ENCODE assay signal across 27 mouse cellular contexts in the genomic region with DNA sequence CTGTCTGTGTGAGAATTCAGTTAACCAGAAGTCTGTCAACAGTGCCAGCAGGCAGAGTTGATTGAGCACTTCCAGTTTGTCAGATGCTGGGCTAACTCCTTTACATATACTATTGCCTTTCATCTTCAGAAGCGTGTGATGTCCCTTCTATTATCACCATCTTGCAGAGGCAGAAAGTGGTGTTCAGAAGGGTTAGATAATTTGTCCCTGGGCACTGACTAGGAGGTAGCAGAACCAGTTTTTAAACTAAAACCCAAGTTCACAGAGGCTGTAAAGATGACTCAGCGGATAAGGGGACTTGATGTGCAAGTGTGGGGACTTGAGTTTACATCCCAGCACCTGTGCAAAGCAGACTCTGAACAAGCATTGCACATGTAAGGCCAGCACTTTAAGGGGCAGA. TPM values are rescaled to one million over a fixed set of nuclear protein-coding genes. Genes with fewer than 3 reads are reported as not detected.
DNase-seq lines count a peak whose midpoint lies in the region; ATAC-seq and TF ChIP-seq lines count a peak whose summit lies in the region.
"Had no signal": no experiment of that assay in that cellular context is flagged by ENCODE, and none has a peak within 500 bp of the region (broad histone marks: within the 10 kb centered on the region; RNA-seq: fewer than 3 reads in every experiment).

No protein-coding gene starts in this region.

- H3K4me1 ChIP-seq in MEL (ENCODE audit: control insufficient read depth in 1 of 2, insufficient read depth in 2 of 2, low read length in 2 of 2) = peaks cover 5 to 10% of the 10 kb centered on the region in 2 experiments; a peak in 3 of 4 replicates
- H3K4me1 ChIP-seq in liver, embryonic 16.5 days (ENCODE audit: control insufficient read depth, low read depth, low read length) = no peaks in the 10 kb centered on the region
- no peaks in the 10 kb centered on the region for H3K4me1 ChIP-seq in midbrain, embryonic 15.5 days
- H3K4me1 ChIP-seq: embryonic facial prominence, embryonic 10.5 days; forebrain, embryonic 15.5 days; heart, embryonic 15.5 days; hindbrain, embryonic 10.5 days had no signal

- TF ChIP-seq RAD21 in MEL (IDR thresholded peaks at IDR 0.05; ENCODE audit: low read depth, low read length) = no peak

- H3K4me2 ChIP-seq in liver, embryonic 16.5 days (ENCODE audit: low read depth, low read length) = no peak overlapping the region
- H3K4me2 ChIP-seq in midbrain, embryonic 15.5 days = no peak overlapping the region
- H3K4me2 ChIP-seq: forebrain, embryonic 15.5 days; heart, embryonic 11.5 days; heart, embryonic 15.5 days; hindbrain, embryonic 14.5 days had no signal

- no peak for TF ChIP-seq POLR2A in MEL (IDR thresholded peaks at IDR 0.05; ENCODE audit: control insufficient read depth in 1 of 2, insufficient read depth in 1 of 2, low read depth in 1 of 2, low read length in 2 of 2, poor library complexity in 1 of 2)

- 50% methylated on average over 2 of the region's 2 CpGs for WGBS in liver, embryonic 16.5 days (ENCODE audit: insufficient replicate concordance)
- WGBS in midbrain, embryonic 15.5 days = 82% methylated on average over 2 of the region's 2 CpGs

- peak; percentile 78 for DNase-seq in MEL (ENCODE audit: low read depth, low spot score)
- DNase-seq in c-Kit-positive CD71-positive TER-119-negative erythroid progenitor cells, embryonic 14.5 days (ENCODE audit: low read depth) = peak; percentile 25
- no peak for DNase-seq in kidney, adult 11 months
- DNase-seq: adrenal gland, adult 8-10 months; adrenal gland, postnatal 36 days; cerebellum, adult 11-12 months; cerebellum, adult 9-10 months; cerebellum, postnatal 25 days; gastrocnemius, postnatal 10 days; heart, adult 2 months had no signal

- ATAC-seq in erythroid progenitor cell, adult 5-6 weeks (replicated peaks; ENCODE audit: low FRiP score, poor library complexity, severe bottlenecking) = peak; percentile 39; the same call in 1 of the 2 replicates
- peak; percentile 67 for ATAC-seq in liver, embryonic 16.5 days (ENCODE audit: low read depth)
- no peak for ATAC-seq in inflammation-experienced regulatory T-cells, adult 6 months
- ATAC-seq in midbrain, embryonic 15.5 days (replicated peaks) = no peak
- ATAC-seq: forebrain, embryonic 15.5 days had no signal

- no peak overlapping the region for H3K4me3 ChIP-seq in MEL (ENCODE audit: control insufficient read depth in 1 of 2, insufficient read depth in 1 of 2, low read depth in 2 of 2, low read length in 2 of 2)
- H3K4me3 ChIP-seq in liver, embryonic 16.5 days (ENCODE audit: low read depth, low read length) = no peak overlapping the region
- H3K4me3 ChIP-seq in midbrain, embryonic 15.5 days = no peak overlapping the region
- H3K4me3 ChIP-seq: embryonic facial prominence, embryonic 10.5 days; erythroblast, embryonic 14.5 days; forebrain, embryonic 15.5 days; heart, adult 2 months; heart, embryonic 15.5 days; hindbrain, embryonic 10.5 days had no signal

- peak overlapping the region; percentile 1; the same call in 1 of the 2 replicates for H3K27ac ChIP-seq in MEL (ENCODE audit: control insufficient read depth, low read depth, low read length)
- no peak overlapping the region for H3K27ac ChIP-seq in liver, embryonic 16.5 days (ENCODE audit: low read length)
- no peak overlapping the region for H3K27ac ChIP-seq in midbrain, embryonic 15.5 days
- H3K27ac ChIP-seq: embryonic facial prominence, embryonic 10.5 days; forebrain, embryonic 15.5 days; heart, adult 2 months; heart, embryonic 15.5 days; hindbrain, embryonic 10.5 days; hindbrain, embryonic 14.5 days had no signal

- H3K36me3 ChIP-seq in MEL (ENCODE audit: control insufficient read depth in 1 of 2, insufficient read depth in 2 of 2, low read length in 2 of 2) = peaks cover 0 to 12% of the 10 kb centered on the region in 2 experiments; a peak in 2 of 4 replicates
- no peaks in the 10 kb centered on the region for H3K36me3 ChIP-seq in liver, embryonic 16.5 days (ENCODE audit: control insufficient read depth, insufficient read depth)
- H3K36me3 ChIP-seq in midbrain, embryonic 15.5 days (replicated peaks) = no peaks in the 10 kb centered on the region
- H3K36me3 ChIP-seq: embryonic facial prominence, embryonic 10.5 days; forebrain, embryonic 15.5 days; heart, embryonic 15.5 days; hindbrain, embryonic 10.5 days had no signal

- no peak for TF ChIP-seq CTCF in MEL (IDR thresholded peaks at IDR 0.05 in 2 of 3, conservative IDR thresholded peaks at IDR 0.05 in 1 of 3; ENCODE audit: control insufficient read depth in 1 of 3, insufficient read depth in 1 of 3, low read depth in 2 of 3, low read length in 3 of 3, poor library complexity in 1 of 3, severe bottlenecking in 1 of 3)

- H3K27me3 ChIP-seq in MEL (ENCODE audit: control insufficient read depth in 1 of 2, insufficient read depth in 2 of 2, low read length in 2 of 2) = no peaks in the 10 kb centered on the region
- H3K27me3 ChIP-seq in liver, embryonic 16.5 days (ENCODE audit: control insufficient read depth, insufficient read depth, low read depth, low read length) = no peaks in the 10 kb centered on the region
- no peaks in the 10 kb centered on the region for H3K27me3 ChIP-seq in midbrain, embryonic 15.5 days (replicated peaks)
- H3K27me3 ChIP-seq: CH12.LX; forebrain, embryonic 15.5 days; heart, embryonic 15.5 days had no signal

- no peaks in the 10 kb centered on the region for H3K9me3 ChIP-seq in MEL (replicated peaks; ENCODE audit: insufficient read depth, low read length)
- H3K9me3 ChIP-seq in liver, embryonic 16.5 days (replicated peaks; ENCODE audit: control insufficient read depth, low read length) = no peaks in the 10 kb centered on the region
- H3K9me3 ChIP-seq in midbrain, embryonic 15.5 days = no peaks in the 10 kb centered on the region
- H3K9me3 ChIP-seq: embryonic facial prominence, embryonic 10.5 days; forebrain, embryonic 15.5 days; heart, embryonic 15.5 days; hindbrain, embryonic 10.5 days had no signal

- H3K79me2 ChIP-seq in MEL (ENCODE audit: control insufficient read depth, insufficient read depth, low read length, poor library complexity) = no peaks in the 10 kb centered on the region

- no peak overlapping the region for H3K9ac ChIP-seq in MEL (ENCODE audit: control insufficient read depth, low read depth, low read length, poor library complexity, severe bottlenecking)
- H3K9ac ChIP-seq in liver, embryonic 16.5 days (ENCODE audit: low read depth, low read length) = no peak overlapping the region
- H3K9ac ChIP-seq in midbrain, embryonic 15.5 days = no peak overlapping the region
- H3K9ac ChIP-seq: forebrain, embryonic 15.5 days; heart, embryonic 15.5 days; hindbrain, embryonic 14.5 days had no signal

- peak; percentile 79 to 80 for TF ChIP-seq EP300 in MEL (IDR thresholded peaks at IDR 0.05; ENCODE audit: low read depth in 1 of 2, low read length in 2 of 2)

TF ChIP-seq in MEL, 35 proteins besides CTCF, POLR2A, EP300 and RAD21 (continues in another document):
- TF ChIP-seq MAFK (IDR thresholded peaks at IDR 0.05; ENCODE audit: borderline replicate concordance, low read depth, low read length) (peak; percentile 74; the same call in 1 of the 2 replicates), GABPA (IDR thresholded peaks at IDR 0.05; ENCODE audit: low read depth, low read length) (0 out of 2 replicates have a peak, but pooled peaks have one; percentile 44), GATA1 (IDR thresholded peaks at IDR 0.05; ENCODE audit: low read depth, low read length) (peak; percentile 78), RCOR1 (IDR thresholded peaks at IDR 0.05; ENCODE audit: low read depth, low read length) (peak; percentile 56; the same call in 1 of the 2 replicates), KAT2A (conservative IDR thresholded peaks at IDR 0.05; ENCODE audit: low read depth, low read length) (no peak), ETS1 (IDR thresholded peaks at IDR 0.05; ENCODE audit: low read depth, low read length) (peak; percentile 60; the same call in 1 of the 2 replicates), MYC (IDR thresholded peaks at IDR 0.05; ENCODE audit: low read depth, low read length) (0 out of 2 replicates have a peak, but pooled peaks have one; percentile 42), SIN3A (IDR thresholded peaks at IDR 0.05; ENCODE audit: low read length) (0 out of 2 replicates have a peak, but pooled peaks have one; percentile 37)

RNA-seq across cellular contexts. Expression of gene Nox1, which starts 13.3 kb away (rescaled TPM):
- total RNA-seq in MEL (2012; rRNA removed) = 0.27 and 0.46 TPM in 2 replicates
- under 1 TPM in 1 of 2 experiments, not detected in 1; 0.60 TPM for polyA plus RNA-seq in MEL (2012; ENCODE audit: insufficient read depth in 1 of 2, insufficient read length in 2 of 2, low read depth in 1 of 2, low replicate concordance in 2 of 2, missing spikeins in 1 of 2)
- total RNA-seq in erythroid progenitor cell, adult 5-6 weeks (2015; ENCODE audit: low replicate concordance) = not detected in 2 replicates
- total RNA-seq in erythroid progenitor cell, adult 5-6 weeks (2017; ENCODE audit: low replicate concordance) = not detected in 2 replicates
- polyA plus RNA-seq in liver, embryonic 16.5 days (2015; fragmentation: Nextera tagmentation; extraction: Ambion mirVana) = not detected in 2 replicates
- polyA plus RNA-seq in inflammation-experienced regulatory T-cells, adult 6 months (2017; shearing (Covaris generic)) = under 1 TPM in 2 of 3 experiments, not detected in 1; 0.67 to 0.82 TPM
- 0.10 and 0.14 TPM in 2 replicates for polyA plus RNA-seq in midbrain, embryonic 15.5 days (2015; fragmentation: Nextera tagmentation; extraction: Ambion mirVana)
- polyA plus RNA-seq: embryonic facial prominence, embryonic 10.5 days; erythroblast, embryonic 14.5 days; forebrain, embryonic 15.5 days; gonadal fat pad, adult 2 months; heart, adult 2 months had no signal

RNA-seq across cellular contexts. Expression of gene Arl13a, which starts 21.2 kb away (rescaled TPM):
- not detected in 2 replicates for total RNA-seq in MEL (2012; rRNA removed)
- under 1 TPM in 1 of 2 experiments, not detected in 1; 0.25 TPM for polyA plus RNA-seq in MEL (2012; ENCODE audit: insufficient read depth in 1 of 2, insufficient read length in 2 of 2, low read depth in 1 of 2, low replicate concordance in 2 of 2, missing spikeins in 1 of 2)
- not detected in 2 replicates for total RNA-seq in erythroid progenitor cell, adult 5-6 weeks (2015; ENCODE audit: low replicate concordance)
- not detected in 2 replicates for total RNA-seq in erythroid progenitor cell, adult 5-6 weeks (2017; ENCODE audit: low replicate concordance)
- polyA plus RNA-seq in liver, embryonic 16.5 days (2015; fragmentation: Nextera tagmentation; extraction: Ambion mirVana) = not detected in 2 replicates
- polyA plus RNA-seq in inflammation-experienced regulatory T-cells, adult 6 months (2017; shearing (Covaris generic)) = under 1 TPM in 1 of 3 experiments, not detected in 2; 0.19 TPM
- polyA plus RNA-seq in midbrain, embryonic 15.5 days (2015; fragmentation: Nextera tagmentation; extraction: Ambion mirVana) = not detected in 2 replicates
- total RNA-seq: adrenal gland, adult 8-10 months; adrenal gland, postnatal 36 days; CH12.LX; gastrocnemius, postnatal 10 days; heart, adult 2 months; heart, postnatal 25 days had no signal
- polyA plus RNA-seq: embryonic facial prominence, embryonic 10.5 days; embryonic facial prominence, embryonic 14.5 days; erythroblast, embryonic 14.5 days; forebrain, embryonic 11.5 days; forebrain, embryonic 15.5 days; frontal cortex, adult 2 months; heart, adult 2 months; hindbrain, embryonic 10.5 days; hindbrain, embryonic 14.5 days had no signal

RNA-seq across cellular contexts. Expression of gene Xkrx, which starts 46.6 kb away (rescaled TPM):
- not detected in 2 replicates for total RNA-seq in MEL (2012; rRNA removed)
- under 1 TPM in 1 of 2 experiments, not detected in 1; 0.38 TPM for polyA plus RNA-seq in MEL (2012; ENCODE audit: insufficient read depth in 1 of 2, insufficient read length in 2 of 2, low read depth in 1 of 2, low replicate concordance in 2 of 2, missing spikeins in 1 of 2)
- total RNA-seq in erythroid progenitor cell, adult 5-6 weeks (2015; ENCODE audit: low replicate concordance) = not detected in 2 replicates
- total RNA-seq in erythroid progenitor cell, adult 5-6 weeks (2017; ENCODE audit: low replicate concordance) = not detected in 2 replicates
- polyA plus RNA-seq in liver, embryonic 16.5 days (2015; fragmentation: Nextera tagmentation; extraction: Ambion mirVana) = not detected in 2 replicates
- polyA plus RNA-seq in inflammation-experienced regulatory T-cells, adult 6 months (2017; shearing (Covaris generic)) = 1 to 10 TPM in 1 of 3 experiments, under 1 TPM in 1, not detected in 1; 0.83 to 1.3 TPM
- polyA plus RNA-seq in midbrain, embryonic 15.5 days (2015; fragmentation: Nextera tagmentation; extraction: Ambion mirVana) = 1.0 and 1.2 TPM in 2 replicates
- polyA plus RNA-seq: embryonic facial prominence, embryonic 10.5 days; forebrain, embryonic 11.5 days; hindbrain, embryonic 10.5 days had no signal

Comparison
In these comparisons a context has a peak if more than half of its experiments do, and no peak if none do; other contexts are left out.
1. ATAC-seq: peak in erythroid progenitor cell, adult 5-6 weeks (single experiment) and liver, embryonic 16.5 days (single experiment); none in inflammation-experienced regulatory T-cells, adult 6 months (single experiment) and midbrain, embryonic 15.5 days (single experiment).